Mouse (Mus musculus) liver, adult 2 months (tissue): ENCODE data around the gene Pgm2. TPM values are rescaled to one million over a fixed set of nuclear protein-coding genes. Genes with fewer than 3 reads are reported as not detected.

Source experiments
- DNase-seq: peaks from one replicate; pipeline ENCODE4 v3.0.0-alpha.2; 2011; ENCODE audit warnings: low read depth, low spot score; ENCODE audit errors: extremely low read depth
- H3K27ac ChIP-seq: fragments of 200-500 bp; replicated peaks from 2 replicates; pipeline ENCODE4 v1.5.1; 2012; ENCODE audit warnings: low read depth, mild to moderate bottlenecking, control low read depth, inconsistent platforms, low read length; ENCODE audit not compliant: insufficient read depth
- H3K27me3 ChIP-seq: fragments of 200-500 bp; 2 replicates; pipeline ENCODE4 v1.6.1; 2012; ENCODE audit warnings: mild to moderate bottlenecking, moderate library complexity, low read length, inconsistent platforms; ENCODE audit not compliant: control insufficient read depth, insufficient read depth
- H3K36me3 ChIP-seq: fragments of 200-500 bp; 2 replicates; pipeline ENCODE4 v1.6.1; 2012; ENCODE audit warnings: low read length, inconsistent platforms; ENCODE audit not compliant: control insufficient read depth, insufficient read depth
- H3K4me1 ChIP-seq: fragments of 200-500 bp; 2 replicates; pipeline ENCODE4 v1.6.1; 2011; ENCODE audit warnings: low read length; ENCODE audit not compliant: control insufficient read depth, insufficient read depth
- H3K4me3 ChIP-seq: fragments of 200-500 bp; 2 replicates; pipeline ENCODE4 v1.5.1; 2011; ENCODE audit warnings: low read depth, mild to moderate bottlenecking, control low read depth, low read length, moderate library complexity; ENCODE audit not compliant: insufficient read depth
- H3K79me2 ChIP-seq: fragments of 200-500 bp; 2 replicates; pipeline ENCODE4 v1.6.1; 2012; ENCODE audit warnings: inconsistent platforms, mild to moderate bottlenecking, low read length, moderate library complexity; ENCODE audit not compliant: control insufficient read depth, insufficient read depth
- H3K9ac ChIP-seq: fragments of 200-500 bp; 2 replicates; pipeline ENCODE4 v1.6.1; 2012; ENCODE audit warnings: low read depth, mild to moderate bottlenecking, control low read depth, inconsistent platforms, low read length
- CTCF ChIP-seq: fragments of 200-500 bp; IDR thresholded peaks from 2 replicates; pipeline ENCODE4 v1.5.1; 2011; ENCODE audit warnings: low read depth, low read length, control low read depth
- POLR2A ChIP-seq: fragments of 200-500 bp; IDR thresholded peaks from 2 replicates; pipeline ENCODE4 v1.6.1; 2011; ENCODE audit warnings: low read length, control low read depth; ENCODE audit not compliant: insufficient read depth; ENCODE audit errors: extremely low read depth
- WGBS: fragments of 180-500 bp; shearing (Covaris S2); methylation state at CpG from one replicate; pipeline ENCODE4 v1.1.7; 2018; 5-methylcytosine and 5-hydroxymethylcytosine counted together
- polyA plus RNA-seq: library from polyadenylated mRNA; depleted of rRNA; stranded (reverse); fragments of >200 nt; gene quantifications from 2 replicates; pipeline ENCODE4 v1.2.3, GENCODE M21; 2012; rRNA removed
- total RNA-seq: library from RNA; depleted of rRNA; stranded (reverse); fragments of >200 nt; gene quantifications from 2 replicates; pipeline ENCODE4 v1.2.3, GENCODE M21; 2014; rRNA removed

Gene Pgm2
- total and polyA plus RNA-seq, 2 experiments = 2.4 to 5.9 TPM

GRCm38 (mm10) chr5:64164414-64164813 lies 71.7 kb downstream of the Pgm2 start:
- no peaks in the 10 kb centered on the region for H3K79me2 ChIP-seq
- no peak overlapping the region for H3K4me3 ChIP-seq
- no peaks in the 10 kb centered on the region for H3K36me3 ChIP-seq
- TF ChIP-seq POLR2A = no peak
- TF ChIP-seq CTCF = no peak
- WGBS = 92% methylated on average over 3 of the region's 3 CpGs
- no peak overlapping the region for H3K9ac ChIP-seq
- DNase-seq = no peak
- peaks cover 3% of the 10 kb centered on the region; the same call in 1 of the 2 replicates for H3K27me3 ChIP-seq
- no peak overlapping the region for H3K27ac ChIP-seq
- no peaks in the 10 kb centered on the region for H3K4me1 ChIP-seq

DNA sequence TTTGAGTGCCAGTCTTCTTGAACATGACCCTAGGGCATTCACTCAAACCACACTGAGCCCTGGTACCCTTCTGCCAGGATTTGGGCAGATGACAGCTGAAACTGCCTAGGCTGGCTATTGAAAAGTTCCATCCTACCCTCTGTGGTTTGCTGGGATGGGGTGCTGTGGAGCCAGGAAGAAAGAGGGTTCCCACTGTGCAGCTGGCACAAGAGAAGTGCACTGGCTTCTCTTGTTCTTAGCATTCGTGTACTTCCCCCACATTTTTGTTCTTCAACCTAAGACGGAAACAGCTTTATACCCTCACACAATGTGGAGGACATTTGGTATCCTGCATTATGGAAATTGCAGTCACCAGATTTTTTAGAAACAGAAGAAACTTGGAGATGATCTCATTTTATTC lies 73.1 kb downstream of the Pgm2 start:
- no peaks in the 10 kb centered on the region for H3K4me1 ChIP-seq

DNA sequence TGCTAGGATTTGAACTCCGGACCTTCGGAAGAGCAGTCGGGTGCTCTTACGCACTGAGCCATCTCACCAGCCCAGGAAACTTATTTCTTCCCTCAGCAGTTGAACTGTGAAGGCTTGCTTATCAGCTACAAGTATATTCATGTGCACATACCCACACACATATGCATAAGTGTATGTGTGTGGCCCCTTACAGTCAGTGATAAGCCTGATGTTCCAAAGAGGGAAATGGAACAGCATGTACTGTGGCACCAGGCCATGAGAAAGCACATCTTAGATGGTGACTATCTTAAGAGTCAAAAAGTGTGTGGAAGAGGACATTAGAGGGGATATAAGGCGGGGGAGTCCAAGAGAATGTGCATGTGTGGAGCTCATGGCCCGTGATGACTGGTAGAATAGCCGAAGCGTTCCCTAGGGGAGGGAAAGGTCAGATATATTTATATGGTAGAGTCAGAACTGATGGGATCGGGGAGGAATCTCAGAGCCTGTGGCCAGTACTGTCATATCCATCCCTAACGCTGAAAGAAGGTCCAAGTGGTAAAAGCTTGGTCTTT lies 76.3 kb downstream of the Pgm2 start:
- no peak overlapping the region for H3K4me3 ChIP-seq
- no peak for DNase-seq
- H3K36me3 ChIP-seq = no peaks in the 10 kb centered on the region
- H3K27me3 ChIP-seq = no peaks in the 10 kb centered on the region
- 94% methylated on average over 10 of the region's 10 CpGs for whole genome bisulfite sequencing
- no peak overlapping the region for H3K9ac ChIP-seq
- H3K27ac ChIP-seq = no peak overlapping the region
- no peak for TF ChIP-seq CTCF
- TF ChIP-seq POLR2A = no peak
- H3K4me1 ChIP-seq = no peaks in the 10 kb centered on the region
- H3K79me2 ChIP-seq = no peaks in the 10 kb centered on the region

More for the DNA sequence above, 73.1 kb downstream of the Pgm2 start:
- Histone ChIP-seq H3K27me3 (no peaks in the 10 kb centered on the region), H3K36me3 (no peaks in the 10 kb centered on the region), H3K27ac (no peak overlapping the region), H3K9ac (no peak overlapping the region), H3K4me3 (no peak overlapping the region), H3K79me2 (no peaks in the 10 kb centered on the region)
- DNase-seq = no peak
- WGBS = 85% methylated on average over 2 of the region's 2 CpGs
- no peak for TF ChIP-seq POLR2A
- no peak for TF ChIP-seq CTCF

DNA sequence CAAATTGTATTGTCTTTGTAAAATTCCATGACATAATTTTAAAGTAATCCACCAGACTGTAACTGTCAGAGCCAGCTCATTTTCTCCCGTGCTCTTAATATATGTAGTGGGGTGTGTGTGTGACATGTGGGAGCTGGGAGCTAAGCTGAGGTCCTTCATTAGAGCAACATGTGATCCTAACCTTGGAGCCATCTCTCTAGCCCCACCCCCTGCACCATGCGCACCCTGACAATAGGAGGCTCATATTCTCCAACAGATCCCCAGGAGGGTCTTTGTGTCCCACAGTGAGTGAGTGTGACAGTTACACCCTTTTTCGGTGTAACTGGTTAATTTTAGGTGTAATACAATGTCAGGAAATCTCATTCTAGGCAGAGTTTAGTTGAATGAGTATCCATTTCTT lies 80.1 kb downstream of the Pgm2 start:
- Histone ChIP-seq H3K27ac (no peak overlapping the region), H3K9ac (no peak overlapping the region), H3K79me2 (no peaks in the 10 kb centered on the region), H3K36me3 (no peaks in the 10 kb centered on the region), H3K4me3 (no peak overlapping the region), H3K4me1 (no peaks in the 10 kb centered on the region), H3K27me3 (no peaks in the 10 kb centered on the region)
- no peak for DNase-seq
- TF ChIP-seq POLR2A (no peak), CTCF (no peak)
- WGBS = 93% methylated on average over 3 of the region's 3 CpGs

- WGBS = 80% methylated on average over 16 of the region's 16 CpGs
- Histone ChIP-seq H3K4me3 (no peak overlapping the region), H3K9ac (no peak overlapping the region), H3K4me1 (no peaks in the 10 kb centered on the region), H3K27me3 (no peaks in the 10 kb centered on the region), H3K36me3 (no peaks in the 10 kb centered on the region), H3K27ac (no peak overlapping the region), H3K79me2 (no peaks in the 10 kb centered on the region)
- DNase-seq = no peak
- TF ChIP-seq POLR2A = no peak
- TF ChIP-seq CTCF = no peak
These were observed 80.6 kb downstream of the Pgm2 start for GRCm38 (mm10) chr5:64173302-64173701.

GRCm38 (mm10) chr5:64174429-64174935 lies 81.7 kb downstream of the Pgm2 start:
- no peaks in the 10 kb centered on the region for H3K4me1 ChIP-seq
- H3K79me2 ChIP-seq = no peaks in the 10 kb centered on the region
- 77% methylated on average over 5 of the region's 5 CpGs for WGBS
- H3K36me3 ChIP-seq = no peaks in the 10 kb centered on the region
- H3K4me3 ChIP-seq = no peak overlapping the region
- H3K9ac ChIP-seq = no peak overlapping the region
- no peak for DNase-seq
- no peak overlapping the region for H3K27ac ChIP-seq
- no peaks in the 10 kb centered on the region for H3K27me3 ChIP-seq
- no peak for TF ChIP-seq POLR2A
- no peak for TF ChIP-seq CTCF

Other genes starting within 250 kb of the Pgm2 start
- 8.4 and 10.3 TPM in 2 replicates for gene Rell1, start 124.1 kb upstream of the Pgm2 start, total RNA-seq
- 4.6 and 5.7 TPM in 2 replicates for gene Rell1, start 124.1 kb upstream of the Pgm2 start, polyA plus RNA-seq
- 8.1 and 8.5 TPM in 2 replicates for gene Tbc1d1, start 63.4 kb downstream of the Pgm2 start, total RNA-seq
- gene Tbc1d1, start 63.4 kb downstream of the Pgm2 start, polyA plus RNA-seq = 1.6 and 2.2 TPM in 2 replicates